Mouse (Mus musculus) layer of hippocampus, adult 9-10 months (tissue): ENCODE data around the gene Cct3.
"Not testable (repeated sequence)": the region's sequence is repeated elsewhere in the genome, so short reads cannot be mapped to it uniquely, and the experiment has no call there.

Experiments used
- DNase-seq: peaks from one replicate; pipeline ENCODE4 v3.0.0; 2022; ENCODE audit warnings: low spot score

The Cct3 gene

GRCm38 (mm10) chr3:88291970-88292369, 4.9 kb upstream of the Cct3 start:
- DNase-seq = no peak

GRCm38 (mm10) chr3:88295272-88295671, 1.6 kb upstream of the Cct3 start:
- not testable (repeated sequence) for DNase-seq

GRCm38 (mm10) chr3:88296110-88296560, 781 bp upstream of the Cct3 start:
- DNase-seq = no peak

GRCm38 (mm10) chr3:88297321-88297851, 470 bp downstream of the Cct3 start:
- peak; percentile 25 for DNase-seq

- DNase-seq = no peak
Observed at GRCm38 (mm10) chr3:88299172-88299571, 2.3 kb downstream of the Cct3 start.

- DNase-seq = no peak
Observed at GRCm38 (mm10) chr3:88324951-88325405, 28.1 kb downstream of the Cct3 start, which contains the start of gene Glmp. Glmp (plus strand) TSS chr3:88325023.

- DNase-seq = no peak
Observed at GRCm38 (mm10) chr3:88328956-88329355, 32.0 kb downstream of the Cct3 start.

GRCm38 (mm10) chr3:88331282-88331681, 34.4 kb downstream of the Cct3 start:
- DNase-seq = no peak

GRCm38 (mm10) chr3:88334029-88334658, 37.2 kb downstream of the Cct3 start:
- DNase-seq = no peak

GRCm38 (mm10) chr3:88334902-88335435, 38.1 kb downstream of the Cct3 start:
- no peak for DNase-seq

GRCm38 (mm10) chr3:88335436-88336053, 38.6 kb downstream of the Cct3 start:
- no peak for DNase-seq

- peak; percentile 93 for DNase-seq
Observed at GRCm38 (mm10) chr3:88336058-88337013, 39.4 kb downstream of the Cct3 start, which contains the start of the genes Tmem79 and Smg5. Tmem79 (minus strand) TSS chr3:88336148. Smg5 (plus strand) TSS chr3:88336260.

- DNase-seq = no peak
Observed at GRCm38 (mm10) chr3:88337367-88338020, 40.6 kb downstream of the Cct3 start.

GRCm38 (mm10) chr3:88338316-88338715, 41.4 kb downstream of the Cct3 start:
- DNase-seq = no peak

GRCm38 (mm10) chr3:88339006-88339405, 42.1 kb downstream of the Cct3 start:
- DNase-seq = no peak

GRCm38 (mm10) chr3:88350732-88351131, 53.8 kb downstream of the Cct3 start:
- no peak for DNase-seq

GRCm38 (mm10) chr3:88352907-88353306, 56.0 kb downstream of the Cct3 start:
- no peak for DNase-seq

GRCm38 (mm10) chr3:88354396-88355165, 57.7 kb downstream of the Cct3 start:
- no peak for DNase-seq

- DNase-seq = no peak
Observed at GRCm38 (mm10) chr3:88359584-88359983, 62.7 kb downstream of the Cct3 start.

- DNase-seq = no peak
Observed at GRCm38 (mm10) chr3:88359989-88360388, 63.1 kb downstream of the Cct3 start.
